Mouse (Mus musculus): ENCODE data around the gene Pcnx3. TPM values are rescaled to one million over a fixed set of nuclear protein-coding genes. Genes with fewer than 3 reads are reported as not detected.

Pcnx3 gene
- total RNA-seq, 2 experiments from 2014 or later = 34.7 to 37.9 TPM

GRCm38 (mm10) chr19:5715793-5716688 is 27.3 kb upstream of the Pcnx3 start:
- intact Hi-C loops (cut with DNase I) = no loop called here
- DNase-seq = peak in 1 of 2 experiments; percentile 50

- DNase-seq = peak; percentile 88 to 89
- intact Hi-C loops (cut with DNase I) = loop anchor here (1.0 kb wide), 1 partner anchor 13 kb away; the partner anchor contains the start of gene Ehbp1l1
Measured at GRCm38 (mm10) chr19:5713730-5714129, 25.0 kb upstream of the Pcnx3 start.

GRCm38 (mm10) chr19:5713255-5713654 is 24.5 kb upstream of the Pcnx3 start:
- intact Hi-C loops (cut with DNase I) = no loop called here
- no peak for DNase-seq

- intact Hi-C loops (cut with DNase I) = loop anchor here (1.0 kb wide), 2 partner anchors 16 to 68 kb away; no protein-coding TSS in a partner anchor
- DNase-seq = no peak
Measured at GRCm38 (mm10) chr19:5711907-5712460, 23.3 kb upstream of the Pcnx3 start.

- intact Hi-C loops (cut with DNase I) = loop anchor here (1.0 kb wide), 2 partner anchors 17 to 69 kb away; no protein-coding TSS in a partner anchor
- DNase-seq = peak; percentile 72 to 82
Measured at GRCm38 (mm10) chr19:5711218-5711617, 22.5 kb upstream of the Pcnx3 start.

- intact Hi-C loops (cut with DNase I) = no loop called here
- no peak for DNase-seq
Measured at GRCm38 (mm10) chr19:5710581-5710980, 21.9 kb upstream of the Pcnx3 start.

- intact Hi-C loops (cut with DNase I) = no loop called here
- no peak for DNase-seq
Measured at GRCm38 (mm10) chr19:5710068-5710467, 21.4 kb upstream of the Pcnx3 start.

- intact Hi-C loops (cut with DNase I) = no loop called here
Measured at GRCm38 (mm10) chr19:5704801-5705571, 16.3 kb upstream of the Pcnx3 start.

GRCm38 (mm10) chr19:5704163-5704800 is 15.6 kb upstream of the Pcnx3 start, which contains the start of gene Kcnk7:
Gene Kcnk7, plus strand, starts transcription at chr19:5704367.
- intact Hi-C loops (cut with DNase I) = no loop called here
- DNase-seq = no peak

More at GRCm38 (mm10) chr19:5704801-5705571, 16.3 kb upstream of the Pcnx3 start:
- DNase-seq = peak in 1 of 2 experiments; percentile 67

GRCm38 (mm10) chr19:5695849-5696462 is 7.2 kb upstream of the Pcnx3 start:
- no peak for DNase-seq
- intact Hi-C loops (cut with DNase I) = no loop called here

GRCm38 (mm10) chr19:5693801-5694200 is 5.1 kb upstream of the Pcnx3 start:
- intact Hi-C loops (cut with DNase I) = loop anchor here (2.0 to 5.0 kb wide), 3 partner anchors 31 to 158 kb away; partner anchors contain the start of genes Scyl1 and Sipa1
- DNase-seq = no peak

- intact Hi-C loops (cut with DNase I) = loop anchor here (1.0 to 5.0 kb wide), 4 partner anchors 30 to 159 kb away; partner anchors contain the start of genes Scyl1 and Sipa1
- DNase-seq = peak in 1 of 2 experiments; percentile 53
Measured at GRCm38 (mm10) chr19:5692913-5693396, 4.2 kb upstream of the Pcnx3 start.

GRCm38 (mm10) chr19:5692086-5692912 is 3.6 kb upstream of the Pcnx3 start:
- peak; percentile 79 to 80 for DNase-seq
- intact Hi-C loops (cut with DNase I) = loop anchor here (1.0 to 5.0 kb wide), 4 partner anchors 29 to 160 kb away; partner anchors contain the start of genes Scyl1 and Sipa1

GRCm38 (mm10) chr19:5691601-5692000 is 2.9 kb upstream of the Pcnx3 start:
- intact Hi-C loops (cut with DNase I) = loop anchor here (5.0 kb wide), 2 partner anchors 81 to 161 kb away; partner anchors contain the start of gene Scyl1
- DNase-seq = peak in 1 of 2 experiments; percentile 47

- intact Hi-C loops (cut with DNase I) = loop anchor here (5.0 kb wide), 2 partner anchors 82 to 162 kb away; partner anchors contain the start of gene Scyl1
- peak in 1 of 2 experiments; percentile 32 for DNase-seq
Measured at GRCm38 (mm10) chr19:5690343-5690735, 1.6 kb upstream of the Pcnx3 start.

GRCm38 (mm10) chr19:5689565-5690342 is 1.0 kb upstream of the Pcnx3 start:
- intact Hi-C loops (cut with DNase I) = loop anchor here (2.0 to 5.0 kb wide), 3 partner anchors 83 to 199 kb away; partner anchors contain the start of genes Cfl1 and Scyl1

GRCm38 (mm10) chr19:5689088-5689428 is 350 bp upstream of the Pcnx3 start:
- intact Hi-C loops (cut with DNase I) = loop anchor here (2.0 kb wide), 1 partner anchor 198 kb away; the partner anchor contains the start of gene Cfl1
- no peak for DNase-seq

More at GRCm38 (mm10) chr19:5689565-5690342, 1.0 kb upstream of the Pcnx3 start:
- peak; percentile 91 to 93 for DNase-seq
